Mouse (Mus musculus) CD8-positive naive resting alpha-beta T cell, adult 2 months (primary cell): Measurements from ENCODE around the gene Gm28042.

ENCODE experiments used
- DNase-seq, 2 experiments: peaks; one replicate each; pipeline ENCODE4 v3.0.0; 2022; ENCODE audit warnings: low read depth in 2 of 2, low spot score in 2 of 2

The Gm28042 gene

DNA sequence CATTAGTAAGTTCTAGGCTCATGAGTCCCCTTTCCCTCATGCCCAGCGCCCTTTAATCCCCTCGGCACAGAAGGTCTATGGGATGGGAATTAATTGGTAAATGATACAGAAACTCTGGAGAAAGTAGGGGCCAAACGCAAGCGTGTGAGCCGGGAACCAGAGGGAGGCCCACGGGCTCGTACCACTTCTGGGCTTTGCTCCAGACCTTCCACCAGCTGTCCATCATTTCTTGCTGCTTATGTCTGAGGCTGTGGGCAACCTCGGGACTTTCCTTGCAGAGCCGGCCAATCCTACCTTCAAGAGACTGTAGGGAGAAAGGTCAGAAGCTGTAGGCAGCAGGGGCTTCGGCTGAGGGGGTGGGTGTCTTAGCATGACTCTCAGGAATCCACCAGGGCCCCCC, 28.6 kb downstream of the Gm28042 start:
- no peak for DNase-seq

DNA sequence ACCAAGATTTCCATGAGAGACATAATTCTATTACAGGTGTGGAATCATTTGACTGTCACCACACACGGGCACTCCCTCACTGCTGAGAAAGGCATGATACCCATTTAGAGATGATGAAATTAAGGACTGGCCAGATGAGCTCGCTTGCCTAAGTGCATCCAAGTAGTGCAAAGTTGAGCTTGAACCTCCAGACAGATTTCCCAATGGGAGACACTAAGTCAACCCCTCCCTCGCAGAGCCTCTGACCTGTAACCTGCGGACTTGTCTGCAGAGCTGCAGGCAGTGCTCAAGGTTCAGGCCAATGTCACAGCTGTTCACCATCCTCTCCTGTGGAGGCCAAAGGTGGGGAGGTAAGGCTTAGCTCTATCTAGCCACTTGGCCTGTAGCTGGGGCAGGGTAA, 31.5 kb downstream of the Gm28042 start:
- DNase-seq = no peak

DNA sequence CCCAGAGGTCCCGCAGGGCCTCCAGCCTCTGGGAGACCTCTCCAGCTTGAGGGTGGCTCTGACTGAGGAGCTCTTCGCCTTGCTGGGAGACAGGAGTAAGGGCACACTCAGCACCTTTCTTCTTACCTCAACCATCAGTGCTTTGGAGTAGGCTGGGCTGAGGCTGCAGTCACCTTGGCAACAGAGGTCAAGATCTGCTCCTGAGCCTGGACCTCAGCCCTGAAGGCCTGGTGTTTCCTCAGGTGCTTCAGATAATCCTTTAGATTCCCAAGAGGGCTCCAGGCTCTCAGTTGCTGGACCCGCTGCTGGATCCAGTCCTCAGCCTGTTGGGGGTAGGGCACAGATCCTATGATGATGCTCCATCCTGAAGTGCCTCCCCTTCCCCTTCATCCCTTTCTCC, 32.2 kb downstream of the Gm28042 start:
- DNase-seq = no peak

DNA sequence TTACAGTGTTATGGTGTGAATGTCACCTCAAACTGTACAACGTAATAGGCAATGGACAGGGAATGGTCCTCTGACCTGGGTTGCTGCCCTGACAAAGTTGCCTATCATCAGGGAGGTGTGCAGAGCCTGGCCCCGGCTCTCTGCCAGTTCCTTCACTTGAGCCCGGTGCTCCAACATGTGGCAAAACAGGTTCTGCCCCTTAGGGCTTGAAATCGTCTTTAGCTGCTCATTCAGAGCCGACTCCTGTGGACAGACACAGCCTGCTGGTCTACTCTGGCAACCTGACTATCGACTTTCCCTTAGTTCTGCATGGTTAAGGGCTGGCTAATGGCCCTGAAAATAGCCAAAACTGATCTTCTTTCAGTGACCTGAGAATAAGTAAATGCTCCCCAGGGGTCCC, 32.9 kb downstream of the Gm28042 start:
- DNase-seq = no peak

DNA sequence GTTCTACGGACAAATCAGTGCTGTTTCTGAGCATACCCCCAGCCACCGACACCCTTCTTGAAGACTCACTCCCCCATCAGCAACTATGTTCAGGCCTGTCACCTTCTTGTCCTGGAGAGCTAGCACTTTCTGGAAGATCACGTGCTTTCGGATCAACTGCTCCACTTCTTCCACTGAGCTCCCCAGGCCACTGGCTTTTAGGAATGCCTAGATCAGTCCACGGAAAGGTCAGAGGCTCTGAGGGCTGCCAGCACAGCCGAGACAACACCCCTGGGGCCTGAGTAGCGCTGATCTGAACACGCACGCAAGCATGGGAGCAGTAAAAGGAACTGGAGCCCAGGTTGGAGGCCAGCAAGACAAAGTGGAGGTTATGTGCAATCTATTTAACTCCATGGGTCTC, 33.4 kb downstream of the Gm28042 start:
- DNase-seq = no peak

DNA sequence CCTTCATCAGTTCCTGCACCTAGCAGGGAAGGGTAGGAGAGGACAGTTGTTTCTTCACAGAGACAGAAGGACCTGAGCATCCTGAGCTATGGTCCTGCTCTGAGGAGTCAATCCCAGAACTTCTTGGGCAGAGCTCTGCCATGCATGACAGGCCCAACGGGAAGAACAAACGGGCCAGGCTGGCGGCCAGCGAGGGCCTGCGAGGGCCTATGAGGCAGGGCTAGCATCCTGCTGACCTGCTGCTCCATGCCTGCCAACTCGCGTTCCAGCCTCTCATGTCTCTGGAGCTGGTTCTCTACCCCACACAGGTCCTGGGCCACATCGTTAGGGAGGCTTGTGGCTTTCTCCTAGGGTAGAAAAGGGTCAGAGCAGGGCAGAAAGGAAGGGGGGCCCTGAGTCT, 35.0 kb downstream of the Gm28042 start:
- DNase-seq = no peak

DNA sequence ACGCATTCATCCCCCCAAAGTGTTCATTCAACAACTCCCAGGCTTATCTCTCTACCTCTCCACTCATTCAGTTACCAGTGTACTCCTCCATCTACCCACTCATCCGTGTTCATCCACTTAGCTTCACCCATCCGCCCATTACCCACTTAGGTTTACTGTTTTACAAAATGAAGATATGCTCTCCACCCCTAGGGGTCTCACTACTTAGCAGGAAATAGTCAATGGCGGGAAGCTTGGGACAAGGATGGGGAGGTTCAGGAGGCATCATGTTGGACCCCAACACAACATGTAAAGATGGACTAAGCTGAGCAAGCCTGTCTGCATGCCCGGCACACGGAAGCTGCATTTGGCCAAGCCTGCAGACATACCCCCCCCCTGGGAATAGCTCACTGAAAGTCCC, 37.3 kb downstream of the Gm28042 start:
- DNase-seq = no peak

DNA sequence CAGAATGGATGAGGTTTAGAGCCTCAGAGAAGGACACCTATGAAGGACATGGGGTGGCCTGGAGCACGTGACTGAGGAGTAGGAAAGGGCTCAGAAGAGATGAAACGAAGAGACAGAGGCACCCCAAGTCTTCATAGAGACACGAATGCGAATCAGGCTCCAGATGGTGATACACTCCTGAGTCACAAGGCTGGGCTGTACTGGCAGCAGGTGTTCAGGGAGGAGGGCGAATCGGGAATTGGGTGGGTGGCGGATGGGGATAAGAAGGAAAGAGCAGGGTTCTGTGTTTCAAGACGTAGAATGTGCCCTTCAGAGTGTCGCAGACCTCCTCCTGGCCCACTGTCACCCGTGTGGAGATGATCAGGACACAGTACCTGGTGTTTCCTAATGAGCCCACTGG, 38.0 kb downstream of the Gm28042 start:
- no peak for DNase-seq

DNA sequence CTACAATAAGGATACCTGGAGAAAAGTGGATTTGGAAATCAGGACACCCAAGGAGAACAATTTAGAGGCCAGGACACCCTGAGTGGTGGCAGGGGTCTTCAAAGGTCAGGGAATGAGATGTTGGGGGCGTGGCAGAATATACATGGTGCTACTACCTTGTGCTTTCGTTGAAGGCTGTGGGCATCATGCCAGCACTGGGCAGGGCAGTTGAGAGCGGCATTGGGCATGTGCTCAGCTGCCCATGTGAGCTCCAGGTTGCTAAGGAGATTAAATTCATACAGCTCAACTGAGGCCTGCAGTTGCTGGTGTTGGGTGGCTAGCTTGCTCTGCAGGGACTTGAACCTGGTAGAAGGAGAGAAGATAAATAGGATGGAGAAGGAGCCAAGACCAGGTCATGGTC, 38.9 kb downstream of the Gm28042 start:
- DNase-seq = no peak

DNA sequence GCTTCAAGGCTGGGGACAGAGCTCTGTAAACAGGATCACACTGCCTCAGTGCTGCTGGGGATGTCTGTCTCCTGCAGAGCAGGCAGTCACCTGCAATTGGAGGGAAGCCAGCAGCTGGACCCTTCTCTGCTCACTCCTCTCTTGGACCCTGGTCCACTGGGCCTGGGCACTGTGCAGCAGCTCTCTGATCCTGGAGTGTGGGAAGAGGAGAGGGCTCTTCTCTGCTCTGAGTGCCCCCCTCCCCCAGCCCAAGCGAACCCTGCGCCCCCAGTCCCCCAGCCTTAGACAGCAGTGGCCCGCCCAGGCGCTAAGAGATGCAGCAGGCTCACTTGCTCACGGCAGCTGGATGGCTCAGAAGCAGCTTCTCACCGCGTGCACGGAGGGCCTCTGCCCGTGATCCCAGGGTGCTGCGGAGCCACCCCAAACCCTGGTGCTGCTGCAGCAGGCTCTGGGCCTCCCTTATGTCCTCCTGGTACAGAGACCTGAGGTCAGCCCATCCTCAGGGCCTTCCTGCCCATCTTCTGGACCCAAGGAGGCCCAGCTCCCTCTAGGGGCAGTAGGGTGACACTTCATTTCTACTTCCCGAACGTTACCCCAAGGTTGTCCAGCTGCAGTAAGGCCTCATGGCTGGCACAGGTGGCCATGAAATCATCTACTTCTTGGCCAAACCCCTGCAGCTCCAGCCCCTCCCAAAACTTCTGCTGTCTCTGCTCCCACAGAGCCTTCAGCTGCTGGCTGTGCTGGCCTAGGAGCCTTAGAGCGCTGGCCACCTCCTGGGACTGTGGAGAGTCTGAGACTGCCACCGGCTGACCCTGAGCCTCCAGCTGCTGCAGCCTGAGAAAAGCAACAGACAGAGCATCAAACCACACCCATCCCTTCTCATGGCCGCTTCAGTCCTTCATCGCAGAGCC, 41.5 kb downstream of the Gm28042 start:
- no peak for DNase-seq

DNA sequence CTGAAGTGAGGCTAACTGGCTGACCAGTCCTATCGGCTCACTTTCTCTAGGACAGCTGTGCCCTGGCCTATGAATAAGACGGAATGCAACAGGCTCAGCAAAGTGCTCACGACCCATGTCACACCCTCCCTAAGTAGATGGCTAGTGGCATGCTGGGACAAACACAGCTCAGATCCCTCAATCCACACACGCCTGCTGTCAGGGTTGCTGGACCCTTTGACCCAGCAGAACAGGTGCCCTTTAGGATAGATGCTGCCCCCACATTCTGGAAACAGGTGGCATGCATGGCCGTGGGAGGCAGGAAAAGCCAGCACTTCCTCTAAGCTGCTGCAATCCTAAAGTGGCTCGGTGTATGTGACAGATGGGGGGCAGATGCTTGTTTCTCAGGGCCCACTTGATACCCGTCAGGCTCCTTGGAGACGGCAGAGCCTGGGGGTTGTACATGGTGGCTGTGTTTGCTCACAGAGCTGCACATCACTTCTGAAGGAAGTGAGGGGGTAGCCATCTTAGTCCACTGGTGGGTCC, 42.2 kb downstream of the Gm28042 start:
- no peak for DNase-seq

DNA sequence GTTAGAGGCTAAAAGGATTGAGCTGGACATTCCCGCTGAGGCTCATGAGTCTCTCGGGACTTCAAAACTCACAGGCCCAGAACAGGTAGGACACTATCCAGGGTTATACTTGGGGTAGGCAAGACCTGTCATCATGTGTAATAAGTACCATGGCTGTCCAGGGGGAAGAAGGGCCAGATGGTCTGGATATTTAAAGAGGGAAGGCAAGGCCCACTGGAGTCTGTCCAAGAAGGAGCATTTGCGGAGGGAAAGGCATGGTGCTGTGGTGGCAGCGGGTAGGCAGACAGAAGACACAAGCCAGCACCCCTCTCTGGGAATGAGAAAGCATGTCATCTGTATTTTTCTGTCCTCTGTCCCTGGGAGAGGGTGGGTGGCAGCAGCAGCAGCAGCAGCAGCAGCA, 46.8 kb downstream of the Gm28042 start:
- DNase-seq = no peak

DNA sequence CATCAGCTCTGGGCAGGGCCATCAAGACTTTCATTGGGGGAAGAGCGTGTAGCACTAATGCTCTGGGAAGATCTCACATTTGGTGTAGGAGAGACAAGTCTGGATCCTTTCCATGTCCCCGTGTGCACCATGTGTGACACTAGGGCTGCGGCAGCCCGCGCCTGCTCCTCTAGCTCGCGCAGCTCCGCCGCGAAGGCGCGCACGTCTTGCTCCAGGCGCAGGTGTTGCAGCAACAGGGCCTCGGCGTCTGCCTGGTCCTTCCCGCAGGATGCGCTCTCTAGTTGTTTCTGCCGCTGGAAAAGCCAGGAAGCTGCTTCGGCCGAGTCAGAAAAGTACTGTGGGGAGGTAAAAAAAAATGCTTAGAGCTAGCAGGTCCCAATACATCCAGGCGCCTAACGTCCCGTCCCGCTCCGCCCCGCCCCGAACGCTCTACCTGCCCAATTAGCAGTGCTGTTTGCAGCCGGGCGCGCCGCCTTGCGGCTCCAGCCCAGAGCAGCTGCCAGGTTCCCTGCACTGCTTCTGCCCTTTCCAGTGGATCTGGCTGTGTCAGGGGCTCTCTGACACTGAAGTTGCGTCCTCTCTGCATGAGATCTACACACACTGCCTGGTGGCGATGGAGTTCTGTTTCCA, 48.9 kb downstream of the Gm28042 start:
- no peak for DNase-seq

DNA sequence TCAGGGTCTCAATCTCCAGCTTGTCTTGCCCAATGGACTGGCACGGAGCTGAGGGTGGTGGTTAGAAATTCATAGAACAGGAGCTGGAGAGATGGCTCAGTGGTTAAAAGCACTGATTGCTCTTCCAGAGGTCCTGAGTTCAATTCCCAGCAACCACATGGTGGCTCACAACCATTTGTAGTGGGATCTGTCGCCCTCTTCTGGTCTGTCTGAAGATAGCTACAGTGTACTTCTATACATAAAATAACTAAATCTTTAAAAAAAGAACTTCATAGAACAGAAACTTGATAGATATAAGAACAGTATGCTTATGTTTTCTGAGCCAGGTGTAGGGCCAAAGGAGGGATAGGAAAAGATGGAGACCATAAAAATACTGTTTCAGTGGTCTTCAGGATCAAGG, 55.1 kb downstream of the Gm28042 start:
- no peak for DNase-seq

DNA sequence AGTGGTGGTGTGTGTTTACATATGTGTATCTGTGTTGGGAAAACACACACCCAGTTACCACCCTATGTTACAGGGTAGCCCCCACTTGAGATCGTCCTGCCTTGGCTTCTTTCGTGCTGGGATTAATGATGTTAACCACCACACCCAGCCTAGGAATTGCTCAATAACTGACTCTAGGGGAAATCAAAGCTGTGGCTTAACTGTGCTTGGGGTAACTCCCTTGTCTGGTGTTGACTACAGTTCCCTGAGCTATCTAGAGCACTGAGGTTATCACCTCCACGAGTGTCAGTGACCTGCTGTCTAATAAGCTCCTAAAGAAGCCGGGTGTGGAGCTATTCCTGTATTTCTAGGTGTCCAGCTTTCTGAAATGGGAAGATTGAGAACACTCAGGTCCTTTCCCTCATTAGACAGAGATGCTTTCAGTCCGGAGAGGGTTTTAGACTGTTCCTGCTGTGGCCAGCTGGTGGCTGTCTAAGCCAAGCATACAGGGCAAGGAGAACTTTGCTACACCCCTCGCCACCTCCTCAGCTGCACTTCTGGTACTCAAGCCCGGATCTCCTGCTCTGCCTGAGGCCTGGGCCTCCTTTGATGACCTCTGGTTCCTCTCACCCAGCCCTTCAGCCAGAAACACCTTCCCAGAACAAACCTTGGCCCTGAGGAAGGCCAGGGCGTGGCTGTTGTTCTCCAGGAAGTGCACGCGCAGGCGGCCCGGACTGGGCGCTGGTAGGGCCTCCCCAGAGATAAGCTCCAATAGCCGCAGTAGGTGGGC, 57.5 kb downstream of the Gm28042 start:
- no peak for DNase-seq

DNA sequence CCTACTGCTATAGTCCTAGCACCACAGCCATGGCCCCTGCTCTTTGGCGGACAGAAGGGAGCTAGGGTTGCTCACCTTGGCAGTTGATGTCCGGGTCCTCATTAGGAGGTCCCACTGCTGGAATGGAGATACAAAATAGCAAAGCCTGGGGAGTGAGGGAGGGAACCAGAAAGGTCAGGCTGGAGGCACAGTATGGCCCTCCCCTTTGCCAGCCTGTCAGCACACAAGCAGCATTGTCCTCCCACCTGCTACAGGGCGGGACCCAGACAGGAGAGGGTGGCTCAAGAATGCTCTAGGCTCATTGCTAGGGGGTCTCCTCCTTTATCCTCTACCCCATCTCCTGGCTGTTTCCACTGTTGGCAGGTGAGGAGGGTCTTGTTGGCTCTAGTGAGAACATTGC, 58.7 kb downstream of the Gm28042 start:
- DNase-seq = no peak

DNA sequence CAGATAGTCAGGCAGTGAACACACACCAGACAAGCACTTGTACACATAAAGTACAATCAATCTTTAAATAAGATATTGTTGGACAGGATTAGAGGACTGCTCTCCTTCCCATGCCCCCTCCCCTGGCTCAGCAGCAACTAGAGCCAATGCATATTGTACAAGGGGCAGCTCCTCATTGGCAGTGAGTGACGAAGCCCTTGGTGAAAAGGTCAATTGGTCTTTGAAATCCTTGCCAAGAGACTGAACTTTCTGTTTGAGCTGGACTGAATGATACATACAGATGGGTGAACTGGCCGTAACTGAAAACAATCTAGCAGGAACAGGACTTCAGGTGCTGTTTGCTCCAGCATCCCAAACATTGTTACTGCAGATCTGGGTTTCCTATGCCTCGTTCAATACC, 60.1 kb downstream of the Gm28042 start:
- DNase-seq = no peak

DNA sequence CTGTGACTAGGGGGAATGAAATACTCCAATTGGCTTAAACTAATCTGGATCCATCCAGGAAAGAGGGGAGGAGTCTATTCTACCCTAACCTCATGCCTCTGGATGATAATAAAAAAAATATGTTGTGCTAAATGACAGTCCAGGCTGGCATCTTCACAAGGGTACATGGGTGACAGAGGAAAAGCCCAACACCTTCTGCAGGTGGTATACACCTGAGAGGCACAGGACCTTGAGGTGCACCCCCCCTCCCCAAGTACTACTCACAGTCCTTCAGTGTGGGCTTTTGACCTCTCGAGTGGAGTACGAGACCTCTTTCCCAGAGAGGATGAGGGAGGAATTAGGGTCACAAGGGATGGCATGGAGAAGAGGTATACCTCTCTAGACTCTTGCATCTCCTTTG, 60.6 kb downstream of the Gm28042 start:
- DNase-seq = no peak

DNA sequence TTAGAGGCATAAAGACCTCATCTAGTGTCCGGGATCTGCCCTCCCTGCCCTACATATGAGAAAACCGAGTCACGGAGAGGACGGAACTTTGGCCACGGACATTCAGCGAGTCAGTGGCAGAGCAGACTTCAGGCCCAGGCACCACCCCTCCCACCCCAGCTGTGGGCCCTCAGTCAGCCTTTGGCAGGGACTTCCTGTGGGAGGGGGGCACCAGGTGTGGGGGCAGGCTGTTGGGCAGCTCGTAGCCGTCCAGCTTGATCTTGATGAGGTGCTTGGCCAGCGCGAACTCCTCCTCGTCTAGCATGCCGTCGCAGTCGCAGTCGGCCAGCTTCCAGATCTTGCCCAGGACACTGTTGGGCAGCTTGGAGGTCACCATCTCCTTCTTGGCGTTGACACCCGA, 63.7 kb downstream of the Gm28042 start:
- no peak for DNase-seq
